Mouse (Mus musculus) midbrain, embryonic 12.5 days (tissue): Measurements from ENCODE around the gene Gm6525. TPM values are rescaled to one million over a fixed set of nuclear protein-coding genes. Genes with fewer than 3 reads are reported as not detected.

Experiments used
- ATAC-seq: fragments of 200-750 bp; cut with Nextera tagmentation; 2 replicates; pipeline ENCODE4 v1.8.0; 2017; ENCODE audit warnings: low read depth, moderate TSS enrichment, moderate library complexity; ENCODE audit not compliant: low FRiP score
- H3K27ac ChIP-seq: fragments of 300-500 bp; sonication (generic); replicated peaks from 2 replicates; pipeline ENCODE4 v1.5.1; 2016; ENCODE audit warnings: mild to moderate bottlenecking
- H3K27me3 ChIP-seq: fragments of 300-500 bp; sonication (generic); 2 replicates; pipeline ENCODE4 v1.6.1; 2016; ENCODE audit warnings: mild to moderate bottlenecking
- H3K36me3 ChIP-seq: fragments of 300-500 bp; sonication (generic); 2 replicates; pipeline ENCODE4 v1.6.1; 2016
- H3K4me1 ChIP-seq: fragments of 300-500 bp; sonication (generic); 2 replicates; pipeline ENCODE4 v1.6.1; 2016
- H3K4me2 ChIP-seq: fragments of 300-500 bp; sonication (generic); replicated peaks from 2 replicates; pipeline ENCODE4 v1.6.1; 2016; ENCODE audit warnings: mild to moderate bottlenecking, moderate library complexity
- H3K4me3 ChIP-seq: fragments of 300-500 bp; sonication (generic); 2 replicates; pipeline ENCODE4 v1.5.1; 2016; ENCODE audit warnings: mild to moderate bottlenecking
- H3K9ac ChIP-seq: fragments of 300-500 bp; sonication (generic); replicated peaks from 2 replicates; pipeline ENCODE4 v1.6.1; 2016; ENCODE audit warnings: mild to moderate bottlenecking, moderate library complexity
- H3K9me3 ChIP-seq: fragments of 300-500 bp; sonication (generic); 2 replicates; pipeline ENCODE4 v1.6.1; 2016; ENCODE audit warnings: mild to moderate bottlenecking
- whole genome bisulfite sequencing: fragments of 180-500 bp; shearing (Covaris S2); methylation state at CpG from one replicate; pipeline ENCODE4 v1.1.7; 2016; 5-methylcytosine and 5-hydroxymethylcytosine counted together
- polyA plus RNA-seq: library from polyadenylated mRNA; unstranded; fragments of >200 nt; fragmentation: Nextera tagmentation; extraction: Ambion mirVana; gene quantifications from 2 replicates; pipeline ENCODE4 v1.2.1, GENCODE M21; 2016

The Gm6525 gene
- polyA plus RNA-seq, 1 experiment from 2014 or later, result 3.3 TPM

GRCm38 (mm10) chr3:84217118-84217960 is 43.4 kb downstream of the Gm6525 start:
- Histone ChIP-seq H3K4me3 (peak overlapping the region; percentile 58), H3K27ac (peak overlapping the region; percentile 49; the same call in 1 of the 2 replicates), H3K36me3 (no peaks in the 10 kb centered on the region), H3K4me1 (peaks cover 64% of the 10 kb centered on the region), H3K27me3 (no peaks in the 10 kb centered on the region), H3K9ac (peak overlapping the region; percentile 44; the same call in 1 of the 2 replicates), H3K9me3 (no peaks in the 10 kb centered on the region), H3K4me2 (peak overlapping the region; percentile 65)
- no peak for ATAC-seq
- 45% methylated on average over 12 of the region's 12 CpGs for WGBS

GRCm38 (mm10) chr3:84217961-84218351 is 44.1 kb downstream of the Gm6525 start:
- 21% methylated on average over 4 of the region's 4 CpGs for WGBS
- Histone ChIP-seq H3K4me3 (peak overlapping the region; percentile 58), H3K4me1 (peaks cover 64% of the 10 kb centered on the region)

GRCm38 (mm10) chr3:84218498-84218897 is 44.6 kb downstream of the Gm6525 start:
- no peaks in the 10 kb centered on the region for H3K36me3 ChIP-seq
- H3K4me3 ChIP-seq, result peak overlapping the region; percentile 58
- H3K4me2 ChIP-seq, result peak overlapping the region; percentile 65
- H3K9me3 ChIP-seq, result no peaks in the 10 kb centered on the region
- 0 out of 2 replicates have a peak overlapping the region, but pooled peaks have one; percentile 44 for H3K9ac ChIP-seq
- WGBS, result 52% methylated on average over 2 of the region's 2 CpGs
- H3K27ac ChIP-seq, result no peak overlapping the region
- no peak for ATAC-seq
- peaks cover 64% of the 10 kb centered on the region for H3K4me1 ChIP-seq
- H3K27me3 ChIP-seq, result no peaks in the 10 kb centered on the region

More at GRCm38 (mm10) chr3:84217961-84218351, 44.1 kb downstream of the Gm6525 start:
- no peaks in the 10 kb centered on the region for H3K27me3 ChIP-seq
- H3K36me3 ChIP-seq, result no peaks in the 10 kb centered on the region
- H3K9ac ChIP-seq, result peak overlapping the region; percentile 44
- H3K27ac ChIP-seq, result peak overlapping the region; percentile 49; the same call in 1 of the 2 replicates
- peak overlapping the region; percentile 65 for H3K4me2 ChIP-seq
- ATAC-seq, result no peak
- no peaks in the 10 kb centered on the region for H3K9me3 ChIP-seq

- no peaks in the 10 kb centered on the region for H3K9me3 ChIP-seq
- H3K36me3 ChIP-seq, result no peaks in the 10 kb centered on the region
- H3K27me3 ChIP-seq, result no peaks in the 10 kb centered on the region
- peak overlapping the region; percentile 58 for H3K4me3 ChIP-seq
- H3K4me2 ChIP-seq, result peak overlapping the region; percentile 65
- peak overlapping the region; percentile 92 for H3K27ac ChIP-seq
- 15% methylated on average over 2 of the region's 2 CpGs for WGBS
- no peak for ATAC-seq
- H3K4me1 ChIP-seq, result peaks cover 60% of the 10 kb centered on the region
- H3K9ac ChIP-seq, result peak overlapping the region; percentile 72
These were observed 45.3 kb downstream of the Gm6525 start for GRCm38 (mm10) chr3:84219166-84219710.

GRCm38 (mm10) chr3:84219720-84220273 is 45.9 kb downstream of the Gm6525 start:
- Histone ChIP-seq H3K4me2 (peak overlapping the region; percentile 65), H3K4me3 (peak overlapping the region; percentile 58), H3K9me3 (no peaks in the 10 kb centered on the region), H3K27ac (peak overlapping the region; percentile 92), H3K4me1 (peaks cover 54% of the 10 kb centered on the region), H3K27me3 (no peaks in the 10 kb centered on the region), H3K9ac (peak overlapping the region; percentile 72), H3K36me3 (peaks cover 4% of the 10 kb centered on the region; the same call in 1 of the 2 replicates)
- peak; percentile 76 for ATAC-seq
- 2% methylated on average over 9 of the region's 9 CpGs for WGBS

GRCm38 (mm10) chr3:84220326-84220725 is 46.4 kb downstream of the Gm6525 start:
- H3K4me2 ChIP-seq, result peak overlapping the region; percentile 65
- peak overlapping the region; percentile 72 for H3K9ac ChIP-seq
- H3K27me3 ChIP-seq, result no peaks in the 10 kb centered on the region
- ATAC-seq, result peak; percentile 29
- peak overlapping the region; percentile 58 for H3K4me3 ChIP-seq
- peak overlapping the region; percentile 92 for H3K27ac ChIP-seq
- WGBS, result under 1% methylated on average over 9 of the region's 9 CpGs
- peaks cover 49% of the 10 kb centered on the region for H3K4me1 ChIP-seq
- no peaks in the 10 kb centered on the region for H3K9me3 ChIP-seq
- peaks cover 5% of the 10 kb centered on the region; the same call in 1 of the 2 replicates for H3K36me3 ChIP-seq

- Histone ChIP-seq H3K4me1 (peaks cover 45% of the 10 kb centered on the region), H3K9me3 (no peaks in the 10 kb centered on the region), H3K9ac (peak overlapping the region; percentile 72), H3K27me3 (no peaks in the 10 kb centered on the region), H3K4me2 (peak overlapping the region; percentile 65), H3K36me3 (peaks cover 5% of the 10 kb centered on the region; the same call in 1 of the 2 replicates), H3K27ac (peak overlapping the region; percentile 92), H3K4me3 (peak overlapping the region; percentile 58)
- peak; percentile 79 for ATAC-seq
- 0% methylated on average over 11 of the region's 11 CpGs for WGBS
These were observed 46.8 kb downstream of the Gm6525 start for GRCm38 (mm10) chr3:84220748-84221147.

Other genes starting within 250 kb of the Gm6525 start
- gene Tmem131l, start 133.9 kb upstream of the Gm6525 start, polyA plus RNA-seq, result 83.7 and 96.5 TPM in 2 replicates
- gene Mnd1, start 18.3 kb upstream of the Gm6525 start, polyA plus RNA-seq, result 5.7 and 7.2 TPM in 2 replicates
- gene Trim2, start 132.8 kb downstream of the Gm6525 start, polyA plus RNA-seq, result 176 and 184 TPM in 2 replicates